Mouse (Mus musculus): ENCODE measurements around the gene Snai1.
A peak's percentile ranks its signal among the peaks of the same experiment; 100 is the strongest.

Snai1 gene

GRCm38 (mm10) chr2:167519606-167520252, 18.3 kb upstream of the Snai1 start:
- DNase-seq (ENCODE audit: low spot score in 2 of 2) = no peak

DNA sequence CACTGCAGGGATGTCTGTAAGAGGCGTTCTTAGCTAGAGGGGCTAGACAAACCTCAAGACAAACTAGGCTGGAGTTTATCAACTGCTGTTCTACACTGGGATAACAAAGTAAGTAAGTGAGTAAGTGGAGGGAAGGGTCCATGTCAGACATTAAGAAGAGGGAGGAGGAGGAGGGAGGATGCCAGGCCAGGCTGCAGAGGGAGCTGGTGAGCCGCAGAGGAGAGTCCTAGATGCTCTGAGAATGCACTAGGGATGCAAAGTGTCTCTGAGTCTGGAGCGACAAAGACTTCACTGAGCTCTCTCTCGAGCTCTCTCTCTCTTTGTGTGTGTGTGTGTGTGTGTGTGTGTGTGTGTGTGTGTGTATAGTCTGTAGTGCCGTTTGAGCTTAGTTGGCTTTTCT, 9.7 kb upstream of the Snai1 start:
- peak in 1 of 2 experiments; percentile 50 for DNase-seq (ENCODE audit: low spot score in 2 of 2)

DNA sequence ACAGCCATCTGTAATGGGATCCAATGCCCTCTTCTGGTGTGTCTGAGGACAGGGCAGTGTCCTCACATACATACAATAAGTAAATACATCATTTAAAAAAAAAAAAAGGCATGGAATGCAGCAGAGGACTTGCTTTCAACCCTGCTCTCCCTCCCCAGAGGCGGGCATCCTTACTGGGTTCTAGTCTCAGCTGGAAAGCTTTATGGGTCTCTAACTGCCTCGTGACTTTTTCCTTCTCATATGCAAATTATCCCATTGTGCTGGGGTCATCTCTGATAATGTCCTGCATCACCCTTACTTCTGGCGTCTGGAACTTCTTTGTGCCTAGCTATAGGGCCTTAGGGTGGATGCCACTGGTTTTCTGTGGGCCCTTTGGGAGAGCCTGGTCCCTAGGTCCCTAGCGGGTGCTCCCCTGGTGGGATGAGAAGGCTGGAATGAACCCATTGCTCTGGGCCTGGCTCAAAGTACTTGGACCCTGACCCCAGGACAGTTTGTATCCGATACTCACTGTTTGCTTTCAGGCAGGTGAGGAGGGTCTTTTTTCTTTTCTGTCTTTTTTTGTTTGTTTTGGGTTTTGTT, 8.0 kb upstream of the Snai1 start:
- no peak for DNase-seq (ENCODE audit: low spot score in 2 of 2)

DNA sequence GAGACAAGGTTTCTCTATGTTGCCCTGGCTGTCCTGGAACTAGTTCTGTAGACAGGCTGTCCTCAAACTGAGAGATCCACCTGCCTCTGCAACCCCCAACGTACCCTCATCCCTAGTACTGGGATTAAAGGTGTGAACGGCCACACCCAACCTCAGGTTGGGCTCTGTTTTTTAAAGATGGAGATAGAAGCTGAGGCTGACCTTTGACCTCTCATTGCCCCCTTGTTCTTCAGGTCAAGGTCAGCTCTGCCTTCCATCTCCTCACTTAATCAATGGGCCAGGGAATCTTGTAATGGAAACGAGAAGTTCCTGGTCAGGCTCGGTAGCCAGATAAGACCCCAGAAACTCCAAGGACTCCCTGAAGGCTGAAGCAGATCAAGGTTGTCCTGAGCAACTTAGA, 7.5 kb upstream of the Snai1 start:
- DNase-seq (ENCODE audit: low spot score in 2 of 2) = no peak

DNA sequence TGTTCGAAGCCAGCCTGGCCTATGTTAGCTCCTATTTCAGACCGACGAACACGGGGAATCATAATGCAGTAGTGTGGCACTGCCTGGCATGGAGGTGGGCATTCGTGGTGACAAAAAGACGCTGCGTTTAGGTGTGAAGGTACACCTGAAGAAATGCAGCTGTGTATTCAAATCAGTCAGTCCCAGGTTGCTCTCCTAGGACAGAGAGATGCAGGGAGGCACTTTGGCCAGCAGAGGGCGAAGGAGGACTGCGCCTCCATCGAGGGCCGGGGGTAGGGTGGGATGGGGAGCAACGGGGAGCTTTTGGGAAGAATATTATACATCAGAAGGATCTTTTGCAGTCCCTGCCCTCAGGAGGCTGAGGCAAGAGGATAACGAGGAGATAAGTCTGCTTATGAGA, 5.9 kb upstream of the Snai1 start:
- peak; percentile 50 to 81 for DNase-seq (ENCODE audit: low spot score in 2 of 2)

DNA sequence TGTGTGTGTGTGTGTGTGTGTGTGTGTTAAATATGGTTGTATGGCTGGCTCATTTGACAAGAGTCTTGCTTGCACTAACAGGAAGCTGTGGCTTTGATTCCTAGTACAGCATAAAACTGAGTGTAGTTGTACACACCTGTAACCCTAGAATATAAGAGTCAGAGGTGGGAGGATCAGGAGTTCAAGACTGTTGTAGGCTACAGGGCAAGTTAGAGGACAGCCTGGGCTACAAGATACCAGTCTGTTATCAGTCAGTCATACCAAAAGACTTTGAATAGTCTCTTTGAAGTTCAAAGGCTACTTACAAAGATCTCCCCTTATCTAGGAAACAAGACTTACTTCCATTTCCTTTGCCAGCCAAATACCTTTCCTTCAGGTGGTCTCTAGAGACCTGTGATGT, 4.1 kb upstream of the Snai1 start:
- no peak for DNase-seq (ENCODE audit: low spot score in 2 of 2)

GRCm38 (mm10) chr2:167536320-167536945, 1.6 kb upstream of the Snai1 start:
- DNase-seq (ENCODE audit: low spot score in 2 of 2) = no peak

- DNase-seq (ENCODE audit: low spot score in 2 of 2) = peak in 1 of 2 experiments; percentile 62
Observed at GRCm38 (mm10) chr2:167538671-167539306, 794 bp downstream of the Snai1 start.

- DNase-seq (ENCODE audit: low spot score in 2 of 2) = peak in 1 of 2 experiments; percentile 61
Observed at GRCm38 (mm10) chr2:167539536-167540476, 1.8 kb downstream of the Snai1 start.

- no peak for DNase-seq (ENCODE audit: low spot score in 2 of 2)
Observed at GRCm38 (mm10) chr2:167540477-167541110, 2.6 kb downstream of the Snai1 start.

GRCm38 (mm10) chr2:167541324-167541723, 3.3 kb downstream of the Snai1 start:
- no peak for DNase-seq (ENCODE audit: low spot score in 2 of 2)

DNA sequence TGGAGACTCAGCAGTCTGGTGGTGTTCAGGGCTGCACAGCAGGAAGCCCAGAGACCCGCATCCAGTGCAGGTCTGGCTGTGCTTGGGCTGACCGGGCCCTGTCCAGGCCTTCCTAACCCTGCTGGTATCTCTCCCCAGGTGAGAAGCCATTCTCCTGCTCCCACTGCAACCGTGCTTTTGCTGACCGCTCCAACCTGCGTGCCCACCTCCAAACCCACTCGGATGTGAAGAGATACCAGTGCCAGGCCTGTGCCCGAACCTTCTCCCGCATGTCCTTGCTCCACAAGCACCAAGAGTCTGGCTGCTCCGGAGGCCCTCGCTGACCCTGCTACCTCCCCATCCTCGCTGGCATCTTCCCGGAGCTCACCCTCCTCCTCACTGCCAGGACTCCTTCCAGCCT, 3.8 kb downstream of the Snai1 start:
- DNase-seq (ENCODE audit: low spot score in 2 of 2) = no peak

DNA sequence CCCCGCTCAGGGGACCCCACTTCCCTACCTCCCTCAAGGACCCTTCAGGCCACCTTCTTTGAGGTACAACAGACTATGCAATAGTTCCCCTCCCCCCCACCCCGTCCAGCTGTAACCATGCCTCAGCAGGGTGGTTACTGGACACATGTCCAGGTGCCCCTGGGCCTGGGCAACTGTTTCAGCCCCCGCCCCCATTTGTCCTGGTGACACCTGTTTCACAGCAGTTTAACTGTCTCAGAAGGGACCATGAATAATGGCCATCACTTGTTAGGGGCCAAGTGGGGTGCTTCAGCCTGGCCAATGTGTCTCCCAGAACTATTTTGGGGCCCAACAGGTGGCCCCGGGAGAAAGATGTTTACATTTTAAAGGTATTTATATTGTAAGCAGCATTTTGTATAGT, 4.4 kb downstream of the Snai1 start:
- DNase-seq (ENCODE audit: low spot score in 2 of 2) = no peak

DNA sequence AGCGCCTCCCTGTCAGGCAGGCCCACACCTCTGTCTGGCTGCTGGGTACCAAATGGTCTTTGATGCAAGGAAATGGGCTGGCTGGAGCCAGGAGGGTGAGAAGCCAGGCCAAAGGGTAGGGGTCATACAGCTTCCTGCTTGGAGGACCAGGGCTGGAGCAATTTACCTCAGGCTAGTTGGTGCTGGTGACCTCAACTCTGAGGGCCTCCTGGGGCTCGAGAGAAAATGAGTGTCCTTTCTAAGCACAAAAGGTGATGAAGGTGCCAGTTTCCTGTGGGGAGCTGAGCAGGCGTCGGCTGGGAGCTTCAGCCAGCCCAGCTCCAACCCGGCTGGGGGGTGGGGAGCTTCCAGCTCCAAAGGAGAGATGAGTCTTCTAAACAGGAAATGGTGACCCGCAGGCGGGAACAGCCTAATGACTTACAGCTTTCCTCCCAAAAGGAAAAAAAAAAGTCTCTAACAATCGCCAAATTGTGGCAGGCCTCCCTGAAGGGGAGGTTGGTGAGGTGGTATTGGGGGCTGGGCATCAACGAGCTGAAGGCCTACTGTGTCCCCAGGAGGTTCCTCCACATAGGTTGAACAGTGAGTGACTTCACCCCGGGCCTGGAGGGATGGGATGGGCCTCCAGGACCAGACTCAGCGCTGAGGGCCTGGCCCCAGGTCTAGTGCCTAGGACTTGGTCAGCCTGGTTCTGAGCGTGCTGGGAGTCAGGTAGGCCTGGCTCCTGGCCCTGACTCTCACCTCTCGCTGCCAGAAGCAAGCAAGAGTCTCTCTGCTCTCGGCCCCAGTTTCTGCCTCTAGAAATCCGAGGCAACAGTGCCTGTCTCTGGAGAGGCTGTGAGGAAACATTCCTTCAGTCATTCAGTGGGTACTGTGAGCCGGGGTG, 5.4 kb downstream of the Snai1 start:
- DNase-seq (ENCODE audit: low spot score in 2 of 2) = no peak

DNA sequence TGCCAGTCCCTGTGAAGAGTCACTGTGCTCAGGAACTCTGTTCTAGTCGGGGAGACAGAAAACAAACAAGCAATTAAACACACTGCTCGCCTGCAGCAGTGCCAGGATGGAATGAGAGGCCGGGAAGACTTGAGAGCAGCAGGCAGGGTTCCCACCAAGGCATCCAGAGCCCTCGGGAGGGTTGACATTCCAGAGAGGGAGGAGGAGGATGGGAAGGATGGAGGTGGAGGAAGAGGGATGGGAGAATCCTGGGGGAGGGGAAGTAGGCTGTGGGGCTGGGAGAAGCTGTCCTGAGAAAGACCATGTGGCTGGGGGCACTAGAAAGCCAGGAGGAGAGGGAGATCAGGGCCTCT, 6.0 kb downstream of the Snai1 start:
- DNase-seq (ENCODE audit: low spot score in 2 of 2) = no peak

GRCm38 (mm10) chr2:167544456-167544855, 6.5 kb downstream of the Snai1 start:
- no peak for DNase-seq (ENCODE audit: low spot score in 2 of 2)

- no peak for DNase-seq (ENCODE audit: low spot score in 2 of 2)
Observed at GRCm38 (mm10) chr2:167546447-167547195, 8.6 kb downstream of the Snai1 start.

DNA sequence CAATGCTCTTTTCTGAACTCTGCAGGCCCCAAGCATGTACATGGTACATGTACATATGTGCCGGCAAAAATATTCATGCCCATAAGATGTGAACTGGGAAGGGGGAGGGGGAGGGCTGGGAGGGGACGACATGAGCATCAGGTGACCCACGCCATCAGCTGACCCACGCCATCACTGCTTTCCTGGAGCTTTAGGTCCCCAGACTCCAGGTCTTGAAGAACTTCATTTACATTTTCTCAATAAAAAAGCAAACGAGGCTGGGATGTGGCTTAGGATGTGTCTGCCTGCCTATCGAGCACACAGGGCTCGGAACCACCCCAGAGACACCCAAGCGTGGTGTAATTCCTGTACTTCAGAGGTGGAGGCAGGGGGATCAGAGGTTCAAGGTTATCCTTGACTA, 9.4 kb downstream of the Snai1 start:
- DNase-seq (ENCODE audit: low spot score in 2 of 2) = no peak

DNA sequence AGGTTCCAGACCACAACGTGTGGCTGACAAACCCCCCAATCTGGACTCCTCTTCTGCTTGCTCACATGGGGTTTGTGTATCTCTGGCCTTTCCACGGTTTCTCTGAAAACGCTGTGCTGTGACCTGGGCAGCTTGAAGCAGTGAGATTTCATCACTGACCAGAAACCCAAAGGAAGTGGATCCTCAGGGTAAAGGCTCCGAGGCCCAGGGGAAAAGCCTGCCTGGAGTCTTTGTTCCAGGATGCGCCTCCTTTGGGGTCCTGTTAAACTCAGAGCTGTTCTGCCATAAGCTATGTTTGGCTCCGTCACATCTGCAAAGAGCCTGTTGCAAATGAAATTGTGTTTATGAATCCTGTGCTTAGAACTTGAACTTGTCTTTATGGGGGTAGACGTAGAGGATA, 11.0 kb downstream of the Snai1 start:
- no peak for DNase-seq (ENCODE audit: low spot score in 2 of 2)

All from spleen, postnatal 4 days (tissue).